Mouse (Mus musculus): Measurements from ENCODE around the gene Rps6kc1. TPM values are rescaled to one million over a fixed set of nuclear protein-coding genes. Genes with fewer than 3 reads are reported as not detected.

The Rps6kc1 gene
- polyA plus RNA-seq, 3 experiments from 2014 or later, result 4.7 to 8.8 (median 8.8) TPM

DNA sequence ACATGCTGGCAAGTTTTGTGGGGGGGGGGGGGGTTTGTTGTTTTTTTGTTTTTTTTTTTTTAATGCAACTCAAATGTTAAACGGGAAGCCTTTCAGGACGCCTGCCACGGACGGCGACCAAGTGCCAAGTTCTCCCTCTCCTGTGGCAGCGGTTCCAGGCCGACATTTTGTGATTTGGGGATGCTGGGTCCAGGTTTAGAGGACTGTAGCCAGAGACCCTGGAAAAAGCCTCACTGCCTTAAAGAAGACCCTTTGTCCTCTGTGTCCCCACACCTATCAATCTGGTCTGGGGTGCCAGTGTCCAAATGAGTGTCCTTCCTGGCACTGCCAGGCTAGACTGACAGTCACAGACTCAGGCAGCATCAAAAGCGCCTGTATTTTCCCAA, 246.1 kb downstream of the Rps6kc1 start:
- no peak for ATAC-seq

DNA sequence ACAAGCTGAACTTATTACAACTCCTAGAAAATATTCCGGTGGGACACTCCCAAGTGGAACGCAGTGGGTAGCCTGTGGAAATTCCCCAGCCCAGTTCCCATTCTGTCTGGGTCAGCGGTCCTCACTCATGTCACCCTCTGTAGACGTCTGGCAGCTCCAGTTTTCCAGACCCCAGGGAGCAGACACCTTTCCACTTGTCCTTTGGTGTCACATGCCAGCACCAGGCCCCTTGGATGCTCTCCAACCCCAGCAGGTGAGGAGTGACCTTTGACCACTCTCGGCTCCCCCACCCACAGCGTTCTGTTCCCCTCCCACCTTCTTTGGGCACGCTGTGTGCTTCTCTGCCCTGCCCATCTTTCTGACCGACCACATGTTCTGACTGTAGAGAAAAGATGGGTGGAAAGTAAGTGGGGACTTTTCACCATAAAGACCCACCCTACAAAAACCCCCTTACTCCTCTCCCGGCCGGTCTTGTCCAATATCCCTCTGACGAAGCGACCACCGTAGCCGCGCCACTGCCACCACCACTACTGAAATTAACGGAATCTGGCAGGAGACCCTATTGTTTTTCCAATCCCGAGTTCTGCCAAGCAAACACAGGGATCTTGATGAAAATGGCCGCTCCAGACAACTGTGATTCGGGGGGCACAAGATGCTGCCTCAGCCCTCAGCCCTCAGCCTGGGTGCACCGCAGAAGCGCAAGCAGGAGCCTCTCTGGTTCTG, 246.6 kb downstream of the Rps6kc1 start:
- ATAC-seq, result no peak

- ATAC-seq, result no peak
Observed at GRCm38 (mm10) chr1:190663996-190664395, 247.6 kb downstream of the Rps6kc1 start.

GRCm38 (mm10) chr1:190662736-190663135, 248.8 kb downstream of the Rps6kc1 start:
- no peak for ATAC-seq

DNA sequence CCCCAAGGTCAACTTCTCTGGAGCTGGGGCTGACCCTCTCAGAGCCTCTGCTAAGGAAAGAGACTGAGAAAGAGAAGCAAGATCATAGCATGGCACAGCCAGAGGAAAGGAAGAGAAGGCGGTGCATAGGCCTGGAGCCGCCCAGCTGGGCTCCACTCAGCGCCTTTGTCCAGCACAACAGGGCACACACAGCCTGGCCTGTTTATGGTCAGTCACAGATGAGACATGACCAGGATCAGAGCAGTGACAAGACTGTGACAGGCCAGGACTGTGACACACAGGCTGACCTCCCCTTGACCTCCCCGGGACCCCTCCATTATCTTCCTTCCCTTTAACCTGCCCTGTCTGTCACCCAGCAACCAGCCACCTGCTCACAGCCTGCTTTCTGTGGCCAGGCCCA, 249.8 kb downstream of the Rps6kc1 start:
- ATAC-seq, result no peak

DNA sequence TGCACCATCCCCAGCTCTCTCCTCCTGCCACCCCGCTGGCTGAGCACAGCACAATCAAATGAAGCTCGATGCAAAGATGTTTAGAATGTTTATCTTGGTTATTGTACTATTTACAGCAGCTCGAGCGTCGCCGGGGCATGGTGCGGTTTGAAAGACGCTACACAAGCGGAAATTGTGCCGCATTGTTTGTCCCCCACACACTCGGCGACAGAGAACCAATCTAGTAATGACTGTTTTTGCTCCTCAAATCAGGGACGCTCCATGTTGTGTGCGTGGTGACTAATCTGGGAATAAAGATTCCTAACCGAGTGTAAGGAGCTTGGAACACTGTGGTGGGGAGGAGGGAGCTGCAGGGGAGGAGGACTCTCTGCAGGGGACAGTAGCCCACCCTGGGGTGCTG, 250.3 kb downstream of the Rps6kc1 start:
- no peak for ATAC-seq

DNA sequence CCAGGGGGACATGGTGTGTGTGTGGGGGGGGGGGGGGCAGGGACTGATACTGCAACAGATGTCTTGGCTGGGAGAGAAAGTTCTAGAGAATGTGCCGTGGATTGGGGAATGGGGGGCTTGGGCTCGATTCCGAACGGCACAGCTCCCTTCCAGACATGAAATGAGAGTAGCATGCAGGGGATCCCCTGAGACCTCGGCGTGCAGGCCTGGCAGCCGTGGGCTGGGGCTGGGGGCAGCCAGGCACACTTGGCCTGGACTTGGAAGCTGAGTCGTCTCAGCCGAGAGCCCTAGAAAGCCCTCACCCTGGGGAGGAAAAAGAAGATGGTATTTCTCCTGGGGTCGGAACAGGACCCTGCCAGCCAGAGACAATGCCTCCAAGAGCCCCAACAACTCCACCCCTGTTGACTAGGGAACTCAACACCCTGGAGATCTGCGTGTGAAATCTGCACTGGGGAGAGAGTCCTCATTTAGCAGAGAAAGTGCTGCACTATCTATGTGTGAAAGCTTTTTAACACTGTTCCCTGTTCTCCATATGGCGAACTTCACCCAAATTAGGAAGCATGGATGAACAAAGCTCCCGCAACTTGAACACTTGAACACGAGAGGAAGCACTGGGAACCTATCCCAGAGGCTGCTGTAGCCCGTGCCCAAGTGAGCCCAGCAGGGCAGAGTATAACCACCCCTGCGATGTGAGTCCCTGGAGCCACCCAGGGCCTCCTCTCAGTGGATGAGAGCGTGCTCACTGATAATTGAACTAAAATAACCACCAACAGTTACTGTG, 251.7 kb downstream of the Rps6kc1 start:
- no peak for ATAC-seq

DNA sequence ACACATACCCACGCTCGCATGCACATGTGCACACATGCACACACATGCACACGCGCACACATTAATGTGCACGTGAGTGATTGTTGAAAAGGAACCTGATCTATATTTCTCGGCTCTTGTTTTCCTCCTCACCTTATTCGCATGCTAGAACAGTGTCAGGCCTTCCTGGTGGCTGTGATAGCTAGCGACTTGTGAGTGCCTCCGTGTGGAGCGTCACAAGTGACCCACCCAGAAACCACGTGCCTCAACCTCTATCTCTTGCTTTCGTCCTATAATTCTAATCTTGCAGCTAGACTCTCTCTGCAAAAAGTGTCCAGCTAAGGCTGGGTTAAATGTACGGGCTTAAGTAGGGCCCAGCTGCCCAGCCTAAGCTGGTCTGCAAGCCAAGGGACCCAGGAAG, 253.3 kb downstream of the Rps6kc1 start:
- ATAC-seq, result no peak

DNA sequence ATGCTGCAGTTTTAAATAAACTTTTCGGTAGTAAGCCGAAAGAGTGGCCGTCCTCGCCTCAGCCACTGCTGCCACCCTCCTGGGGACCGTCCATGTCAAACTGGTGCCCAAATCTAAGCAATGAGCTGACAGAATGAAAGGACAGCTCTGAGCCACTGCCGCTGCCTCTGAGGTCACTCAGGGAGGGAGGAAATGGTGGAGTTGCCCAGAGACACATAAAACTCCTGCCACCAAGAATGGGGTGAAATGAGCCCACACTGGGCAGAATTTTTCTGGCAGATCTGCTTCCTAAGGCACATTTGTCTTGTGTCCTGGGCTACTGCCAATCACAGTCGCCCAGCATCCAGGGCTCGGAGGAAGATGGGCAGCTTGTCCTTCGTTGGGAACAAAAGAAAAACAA, 255.5 kb downstream of the Rps6kc1 start:
- ATAC-seq, result no peak

- no peak for ATAC-seq
Observed at GRCm38 (mm10) chr1:190655651-190656050, 255.9 kb downstream of the Rps6kc1 start.

- no peak for ATAC-seq
Observed at GRCm38 (mm10) chr1:190655081-190655480, 256.5 kb downstream of the Rps6kc1 start.

DNA sequence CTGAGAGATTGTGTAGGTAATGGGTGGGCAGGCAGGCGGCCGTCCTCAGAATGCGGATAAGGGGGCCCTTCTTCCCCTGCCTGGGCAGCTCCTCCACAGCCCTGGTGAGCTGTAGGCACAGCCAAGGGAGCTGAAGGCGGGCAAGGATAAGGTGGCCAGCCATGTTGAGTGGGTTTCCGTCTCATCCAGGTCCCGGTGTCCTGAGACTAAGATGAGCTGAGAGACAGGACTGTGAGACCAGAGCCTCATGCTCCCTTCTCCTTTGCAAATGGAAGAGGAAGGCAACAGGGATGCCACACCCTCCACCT, 256.9 kb downstream of the Rps6kc1 start:
- no peak for ATAC-seq

DNA sequence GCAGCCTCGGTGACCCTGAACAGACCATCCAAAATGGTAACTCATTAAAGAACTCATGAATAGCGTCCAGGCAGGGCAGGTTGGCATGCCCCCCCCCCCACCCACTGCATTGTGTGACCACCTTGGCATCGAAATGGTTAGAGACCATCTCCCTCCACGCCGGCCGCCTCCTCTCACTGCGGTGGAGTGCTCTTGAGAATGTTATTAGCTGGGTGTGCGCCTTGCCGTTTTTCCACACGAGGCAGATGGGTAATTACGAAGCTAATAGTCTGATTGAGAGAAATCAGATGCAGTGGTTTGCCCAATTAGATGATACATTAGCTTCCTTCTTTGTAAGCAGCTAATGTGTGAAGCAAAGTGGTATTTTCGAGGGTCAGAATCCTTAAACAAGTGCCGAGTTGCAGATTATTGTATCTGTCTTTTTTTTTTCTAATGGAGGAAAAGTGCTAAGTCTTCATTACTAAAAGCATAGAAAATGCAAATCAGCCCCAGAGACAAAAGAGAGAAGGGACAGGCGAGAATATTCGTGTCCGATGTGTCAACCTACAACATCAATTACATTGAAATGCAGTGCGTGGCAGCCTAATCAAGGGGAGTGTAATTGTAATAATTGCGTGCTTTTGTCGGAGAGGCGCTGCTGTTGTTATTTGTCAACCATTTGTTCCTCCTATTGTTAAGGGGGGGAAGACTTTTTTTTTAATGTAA, 257.4 kb downstream of the Rps6kc1 start:
- ATAC-seq, result no peak

DNA sequence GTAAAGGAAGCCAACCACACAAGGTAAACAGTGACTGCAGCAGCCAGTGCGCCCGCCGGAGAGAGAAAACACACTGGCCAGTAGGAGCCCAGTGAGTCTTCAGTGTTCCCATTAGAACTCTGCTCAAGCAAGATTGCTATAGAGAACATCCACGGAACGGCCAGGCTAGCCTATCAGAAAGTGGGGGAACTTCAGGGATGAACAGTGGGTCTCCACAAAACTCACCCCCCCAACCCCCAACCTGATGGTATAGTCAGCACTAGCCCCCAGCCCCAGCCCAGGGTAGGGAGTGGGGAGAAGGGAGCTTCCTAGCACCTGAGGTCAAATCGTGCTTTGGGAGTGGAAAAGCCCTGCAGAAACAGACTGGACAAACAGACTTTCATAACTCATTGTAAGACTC, 258.5 kb downstream of the Rps6kc1 start:
- ATAC-seq, result no peak

Other genes starting within 250 kb of the Rps6kc1 start
- 10 to 100 TPM; 49.9 to 55.6 (median 50.2) TPM for gene Angel2, start 13.3 kb upstream of the Rps6kc1 start, polyA plus RNA-seq (2017; shearing (Covaris generic))
- 1 to 10 TPM in 1 of 3 experiments, under 1 TPM in 2; 0.33 to 1.2 (median 0.59) TPM for gene Vash2, start 67.5 kb upstream of the Rps6kc1 start, polyA plus RNA-seq (2017; shearing (Covaris generic))
- 10 to 100 TPM in 1 of 3 experiments, 1 to 10 TPM in 2; 5.9 to 10.2 (median 8.2) TPM for gene Flvcr1, start 114.4 kb upstream of the Rps6kc1 start, polyA plus RNA-seq (2017; shearing (Covaris generic))
- gene Spata45, start 124.9 kb upstream of the Rps6kc1 start, polyA plus RNA-seq (2017; shearing (Covaris generic)), result 1 to 10 TPM in 1 of 3 experiments, not detected in 2; 1.1 TPM
- gene Tatdn3, start 151.2 kb upstream of the Rps6kc1 start, polyA plus RNA-seq (2017; shearing (Covaris generic)), result 10 to 100 TPM in 2 of 3 experiments, 1 to 10 TPM in 1; 5.3 to 14.7 (median 11.0) TPM
- gene Nsl1, start 151.2 kb upstream of the Rps6kc1 start, polyA plus RNA-seq (2017; shearing (Covaris generic)), result 1 to 10 TPM; 1.1 to 7.4 (median 4.2) TPM
- gene Batf3, start 186.1 kb upstream of the Rps6kc1 start, polyA plus RNA-seq (2017; shearing (Covaris generic)), result 1 to 10 TPM in 1 of 3 experiments, not detected in 2; 1.4 TPM